Mouse (Mus musculus): ENCODE measurements at regions not wholly inside any gene's neighbourhood (a gene's known extent, or its start where the extent isn't known, plus 50 kb on each side); places are given as distances from the start of the nearest gene placed in this dataset.

DNA sequence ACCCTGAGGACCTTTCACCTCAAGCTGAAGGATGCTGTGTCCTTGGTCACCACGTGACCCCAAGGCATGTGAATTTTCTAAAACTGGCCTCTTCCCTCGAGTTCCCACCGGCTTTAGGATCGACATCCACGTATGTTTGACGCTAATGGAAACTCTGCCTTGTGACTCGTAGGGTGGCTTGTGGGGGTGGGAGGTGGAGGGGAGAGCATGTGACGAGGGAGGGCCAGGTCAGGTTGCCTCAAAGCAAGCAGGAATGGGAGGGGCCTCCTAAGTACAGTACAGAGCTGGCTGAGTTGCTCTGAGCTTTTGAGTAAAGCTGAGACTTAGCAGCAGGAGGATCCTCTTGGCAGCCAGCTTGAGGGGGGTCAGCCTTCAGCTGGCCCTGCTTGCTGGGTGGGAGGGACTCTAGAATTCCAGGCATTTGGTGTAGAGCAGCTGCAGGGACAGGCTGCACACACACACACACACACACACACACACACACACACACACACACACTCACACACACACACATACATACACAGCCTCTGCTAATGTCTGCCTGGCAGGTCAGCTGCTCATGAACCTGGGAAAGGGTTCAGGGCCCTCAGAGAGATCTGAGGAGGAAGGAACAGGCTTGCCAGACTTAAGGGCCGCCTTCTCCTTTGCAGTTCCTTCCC, 78.5 kb downstream of the Sik1 start:
- no peak for DNase-seq

DNA sequence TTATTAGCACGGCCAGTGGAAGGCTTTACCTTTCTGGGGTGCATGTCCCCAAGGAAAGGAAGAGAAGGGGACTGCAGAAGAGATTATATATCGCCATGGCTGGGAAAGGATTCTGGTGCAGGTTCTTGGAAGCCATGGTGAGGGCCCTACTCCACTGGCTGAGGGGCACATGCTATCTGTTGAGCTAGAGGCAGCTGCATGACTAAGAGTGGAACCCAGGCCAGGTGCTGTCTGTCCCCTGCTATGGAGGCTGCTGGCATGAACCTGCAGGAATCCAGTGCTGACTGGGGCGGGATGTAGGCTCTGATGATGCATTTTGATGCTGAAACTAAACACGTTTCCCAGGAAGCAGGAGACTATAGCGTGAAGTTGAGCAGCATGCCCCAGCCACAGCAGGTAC, 77.9 kb downstream of the Sik1 start:
- DNase-seq, result no peak

DNA sequence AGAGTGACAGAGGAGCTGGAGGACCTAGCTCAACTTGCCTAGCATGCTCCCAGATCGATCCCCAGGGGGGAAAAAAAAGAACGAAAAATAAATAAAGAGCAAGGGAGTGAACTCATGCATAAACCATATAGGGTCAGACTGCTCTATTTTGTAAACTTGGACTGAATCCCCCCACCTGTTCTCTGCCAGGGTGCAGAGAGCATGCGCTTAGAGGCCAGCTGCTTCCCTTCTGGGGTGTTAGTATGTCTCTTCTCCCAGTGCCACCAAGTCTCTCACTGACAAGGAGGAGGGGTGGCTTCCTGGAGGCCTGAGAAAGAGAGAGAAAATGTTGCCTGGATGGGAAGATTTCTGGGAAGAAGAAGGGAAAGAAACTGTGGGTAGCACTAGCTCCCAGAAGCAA, 76.1 kb downstream of the Sik1 start:
- DNase-seq, result no peak

DNA sequence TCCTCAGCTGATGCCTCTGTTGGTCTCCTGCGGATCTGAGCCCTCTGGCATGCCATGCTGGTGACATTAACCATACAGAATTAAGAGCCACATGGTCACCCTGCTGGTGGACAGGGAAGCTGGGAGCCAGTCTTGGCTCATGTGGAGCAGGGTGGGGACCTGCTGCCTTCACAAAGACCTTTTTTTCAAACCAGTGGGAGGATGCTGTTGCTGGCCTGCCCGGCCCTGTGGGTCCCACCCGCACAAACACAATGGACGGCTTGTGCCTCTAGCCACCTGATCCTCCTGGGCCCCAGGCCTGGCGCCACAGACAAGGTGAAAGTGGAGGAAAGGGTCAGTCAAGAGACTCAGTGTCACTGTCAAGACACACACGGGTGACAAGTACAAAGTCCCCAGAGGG, 73.4 kb downstream of the Sik1 start:
- no peak for DNase-seq

DNA sequence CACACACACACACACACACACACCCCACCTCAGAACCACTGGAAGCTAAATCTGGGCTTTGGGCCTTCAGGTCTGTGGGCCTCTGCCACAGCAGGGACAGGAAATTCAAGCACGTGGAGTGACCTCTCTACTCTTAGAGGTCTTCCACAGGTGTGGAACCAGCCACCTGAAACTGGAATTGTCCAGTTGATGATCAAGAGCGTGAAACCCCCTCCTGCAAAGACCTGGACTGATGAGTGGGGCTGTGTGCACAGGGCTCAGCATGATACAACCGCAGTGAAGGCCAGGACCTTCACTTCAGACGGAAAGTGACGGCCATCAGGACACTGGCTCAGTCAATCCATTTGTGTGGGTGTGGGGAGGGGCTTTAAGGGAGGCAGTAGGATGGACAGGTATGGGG, 72.5 kb downstream of the Sik1 start:
- DNase-seq, result no peak

DNA sequence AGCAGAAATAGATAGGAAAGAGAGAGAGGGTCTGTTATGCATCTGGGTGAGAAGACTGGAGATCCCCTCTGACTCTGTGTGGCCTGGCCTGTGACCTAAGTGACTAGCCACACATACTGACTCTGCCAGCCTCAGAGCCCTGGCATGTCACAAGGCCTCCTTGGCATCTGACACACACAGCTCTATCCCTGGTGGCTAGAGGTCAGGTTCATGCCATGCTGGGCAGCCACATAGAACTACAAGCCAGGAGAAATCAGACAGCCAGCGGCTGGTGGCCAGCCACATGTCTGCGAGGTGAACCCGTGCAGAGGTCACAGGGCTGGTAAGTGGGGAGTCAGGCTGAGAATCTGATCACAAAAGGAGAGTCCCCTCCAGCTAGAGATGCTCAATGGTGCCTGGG, 67.3 kb downstream of the Sik1 start:
- DNase-seq, result no peak

DNA sequence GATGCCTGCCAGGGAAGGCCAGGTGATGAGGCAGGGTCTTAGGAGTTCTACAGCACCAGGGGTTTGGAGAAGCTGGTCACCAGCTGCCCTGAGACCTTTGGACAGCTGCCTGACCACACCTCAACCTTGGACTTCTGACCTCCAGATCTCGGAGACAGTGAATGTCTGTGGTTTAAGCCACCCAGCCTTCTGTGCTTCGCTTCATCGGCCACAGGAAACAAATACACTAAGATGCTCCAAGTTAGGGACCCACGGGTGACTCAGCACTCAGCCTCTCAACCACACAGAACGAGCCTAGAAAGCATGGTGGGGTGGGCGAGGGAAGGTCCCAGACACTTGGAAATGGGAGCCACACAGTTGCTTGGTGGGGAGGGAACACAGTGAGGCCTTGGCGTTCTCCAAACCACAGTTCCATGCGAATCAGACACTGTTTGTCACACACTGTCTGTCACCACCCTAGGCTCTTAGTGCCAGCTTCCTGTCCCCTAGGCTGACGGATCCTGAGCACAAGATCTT, 66.5 kb downstream of the Sik1 start:
- DNase-seq, result no peak

DNA sequence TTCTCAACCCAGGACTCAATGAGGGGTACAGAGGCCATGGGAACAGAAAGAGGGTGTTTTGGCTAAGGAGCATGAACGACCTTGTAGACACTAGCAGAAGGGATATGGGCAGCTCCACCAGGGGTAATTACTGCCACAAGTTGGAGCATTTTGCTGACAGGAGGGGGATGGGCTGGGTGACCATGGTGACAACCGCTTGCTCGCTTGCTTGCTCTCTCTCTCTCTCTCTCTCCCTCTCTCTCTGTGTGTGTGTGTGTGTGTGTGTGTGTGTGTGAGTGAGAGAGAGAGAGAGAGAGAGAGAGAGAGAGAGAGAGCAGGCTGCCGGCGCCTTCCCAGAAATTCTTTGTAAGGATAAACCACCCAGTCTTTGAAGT, 65.7 kb downstream of the Sik1 start:
- DNase-seq, result no peak

DNA sequence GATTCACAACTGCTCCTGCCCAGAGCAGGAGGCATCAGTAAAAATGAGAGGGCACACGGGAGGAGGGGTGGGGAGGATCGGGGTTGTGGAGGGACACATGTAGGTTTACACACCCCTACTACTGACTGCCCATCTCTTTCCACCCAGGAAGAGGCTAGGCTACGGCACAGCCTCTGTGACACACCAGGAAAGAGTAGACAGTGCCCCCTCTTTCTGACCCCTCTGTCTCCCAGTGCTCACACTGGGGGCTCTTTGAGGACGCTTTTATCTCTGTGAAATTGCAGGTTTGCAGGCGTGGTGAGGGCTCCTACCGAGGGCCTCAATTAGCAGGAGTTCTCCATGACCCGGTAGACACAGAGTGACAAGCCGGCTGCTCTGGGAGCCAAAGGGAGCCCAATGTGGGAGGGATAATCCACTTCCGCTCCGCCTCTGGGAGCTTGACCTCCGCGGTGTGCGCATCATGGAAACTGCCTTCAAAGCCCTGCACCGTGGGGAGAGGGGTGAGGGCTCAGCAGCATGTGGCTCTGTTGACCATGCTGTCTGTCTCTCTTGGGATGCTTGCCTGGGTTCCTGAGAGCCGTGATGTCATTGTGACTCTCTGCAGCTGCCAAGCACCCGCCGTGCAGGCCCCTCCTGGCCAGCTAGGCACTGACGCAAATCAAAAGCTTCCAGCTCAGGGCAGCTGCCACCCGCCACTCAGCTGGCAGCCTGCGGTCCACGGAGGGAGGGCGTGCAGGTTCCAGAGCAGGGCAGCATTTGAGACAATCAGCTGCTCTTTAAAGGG, 65.1 kb downstream of the Sik1 start:
- DNase-seq, result peak in 1 of 2 experiments; percentile 13

DNA sequence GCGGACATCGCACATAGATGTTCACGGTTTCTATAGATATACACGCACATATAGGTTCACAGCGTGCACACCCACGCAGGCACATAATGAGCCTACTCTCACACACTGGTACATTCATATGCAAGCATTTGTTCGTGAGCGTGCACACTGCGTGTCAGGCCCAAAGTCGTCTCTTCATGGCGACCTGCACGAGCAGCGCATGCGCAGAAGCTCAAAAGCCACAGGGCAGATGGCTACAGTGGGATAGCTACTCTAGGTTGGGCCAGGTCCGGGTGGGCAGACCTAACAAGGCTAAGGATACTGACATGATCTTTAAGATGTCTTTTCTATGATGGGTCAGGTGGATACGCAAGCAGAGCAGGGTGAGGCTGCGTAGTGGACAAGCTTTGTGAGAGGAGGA, 63.9 kb downstream of the Sik1 start:
- DNase-seq, result no peak

DNA sequence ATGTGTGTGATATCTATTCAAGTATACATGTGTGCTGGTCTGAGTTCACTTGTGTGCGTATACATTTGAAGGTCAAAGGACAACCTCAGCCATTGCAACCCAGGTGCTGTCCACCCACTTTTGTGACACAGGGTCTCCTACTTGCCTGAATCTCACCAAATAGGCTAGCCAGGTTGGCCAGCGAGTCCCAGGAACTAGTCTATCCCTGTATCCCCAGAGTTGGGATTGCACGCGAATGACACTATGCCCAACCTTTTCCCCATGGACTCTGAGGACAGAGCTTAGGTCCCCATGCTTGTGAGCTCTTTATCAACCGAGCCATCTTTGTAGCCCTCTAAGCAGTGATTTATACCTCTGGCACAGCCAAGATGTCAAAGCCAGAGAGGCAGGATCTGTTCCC, 62.6 kb downstream of the Sik1 start:
- DNase-seq, result no peak

DNA sequence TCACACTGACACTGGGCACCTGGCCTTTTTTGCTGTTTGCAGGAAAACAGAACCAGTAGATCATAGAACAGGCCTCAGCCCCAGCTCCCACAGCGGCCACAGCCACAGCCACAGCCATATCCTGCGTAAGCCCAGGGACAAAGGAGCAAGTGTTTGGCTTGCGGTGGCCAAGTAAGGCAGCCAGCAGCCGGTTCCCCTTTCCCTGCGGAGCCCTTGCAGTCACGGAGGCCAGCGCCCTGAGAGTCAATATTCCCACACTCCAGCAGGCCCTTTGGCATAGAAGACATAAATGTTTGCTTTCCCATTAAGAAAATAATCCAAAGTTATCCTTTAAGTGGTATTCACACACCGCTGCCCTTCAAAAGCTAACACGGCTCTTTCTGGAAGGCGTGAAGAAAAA, 62.1 kb downstream of the Sik1 start:
- DNase-seq, result no peak

DNA sequence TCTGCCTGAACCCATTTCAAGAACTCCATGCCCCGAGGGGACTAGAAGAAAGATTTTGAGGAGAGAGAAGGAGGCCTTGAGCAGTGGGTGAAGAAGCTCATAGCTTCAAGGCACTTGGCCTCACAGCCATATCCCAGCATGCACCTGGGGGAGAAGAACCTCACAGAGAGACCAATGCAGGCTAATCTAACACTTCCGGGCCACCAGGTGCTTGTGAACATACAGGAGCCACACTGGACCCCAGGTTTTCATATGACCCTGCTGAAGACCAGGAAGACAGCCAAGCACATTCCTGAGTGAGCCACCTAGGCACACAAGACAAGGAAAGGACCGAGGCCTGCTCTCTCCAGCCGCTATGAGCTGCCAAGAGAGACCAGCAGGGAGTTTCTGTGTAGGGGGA, 61.6 kb downstream of the Sik1 start:
- no peak for DNase-seq
